Mouse (Mus musculus) spleen, postnatal 0 days (tissue): ENCODE results near the gene Mrgpra4. TPM values are rescaled to one million over a fixed set of nuclear protein-coding genes. Genes with fewer than 3 reads are reported as not detected.

Source experiments
- polyA plus RNA-seq: library from polyadenylated mRNA; unstranded; fragments of >200 nt; fragmentation: Nextera tagmentation; extraction: Ambion mirVana; gene quantifications from 2 replicates; pipeline ENCODE4 v1.2.1, GENCODE M21; 2015

Gene Mrgpra4
- 0.30 TPM in 1 of 2 replicates, not detected in the other for polyA plus RNA-seq

DNA sequence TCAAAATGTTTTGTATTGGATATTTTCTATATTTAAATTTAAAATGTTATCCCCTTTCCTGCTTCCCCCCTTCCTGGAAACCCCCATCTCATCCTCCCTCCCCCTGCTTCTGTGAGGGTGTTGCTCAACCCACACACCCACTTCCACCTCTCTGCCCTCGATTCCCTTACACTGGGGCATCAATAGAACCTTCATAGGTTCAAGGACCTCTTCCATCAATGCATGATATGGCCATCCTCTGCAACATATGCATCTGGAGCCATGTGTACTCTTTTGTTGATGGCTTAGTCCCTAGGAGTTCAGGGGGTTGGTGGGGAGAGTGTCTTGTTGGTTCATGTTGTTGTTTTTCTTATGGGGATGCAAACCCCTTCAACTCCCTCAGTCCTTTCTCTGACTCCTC, at the start of gene Mrgpra4:
Gene Mrgpra4 (minus strand): TSS at position 101 of the 400 bp plus-strand sequence.

GRCm38 (mm10) chr7:48027497-48027896, 45.6 kb upstream of the Mrgpra4 start, which contains the start of gene Mrgprx1:
Gene Mrgprx1 (minus strand): TSS chr7:48027597.

Other genes starting within 250 kb of the Mrgpra4 start
- gene Mrgprx1, start 45.5 kb upstream of the Mrgpra4 start, polyA plus RNA-seq: not detected in 2 replicates
- gene Mrgprb5, start 186.9 kb upstream of the Mrgpra4 start, polyA plus RNA-seq: not detected in 2 replicates
- gene Mrgprb4, start 217.2 kb upstream of the Mrgpra4 start, polyA plus RNA-seq: not detected in 2 replicates